Mouse (Mus musculus) induced T-regulatory cell, adult 2 months (primary cell): ENCODE measurements around the gene Ntng1.
A peak's percentile ranks its signal among the peaks of the same experiment; 100 is the strongest.

Experiments used
- DNase-seq: peaks from one replicate; pipeline ENCODE4 v3.0.0-alpha.2; 2012; ENCODE audit warnings: low read depth

Ntng1 gene

GRCm38 (mm10) chr3:109918996-109919395, 224.8 kb downstream of the Ntng1 start:
- no peak for DNase-seq

DNA sequence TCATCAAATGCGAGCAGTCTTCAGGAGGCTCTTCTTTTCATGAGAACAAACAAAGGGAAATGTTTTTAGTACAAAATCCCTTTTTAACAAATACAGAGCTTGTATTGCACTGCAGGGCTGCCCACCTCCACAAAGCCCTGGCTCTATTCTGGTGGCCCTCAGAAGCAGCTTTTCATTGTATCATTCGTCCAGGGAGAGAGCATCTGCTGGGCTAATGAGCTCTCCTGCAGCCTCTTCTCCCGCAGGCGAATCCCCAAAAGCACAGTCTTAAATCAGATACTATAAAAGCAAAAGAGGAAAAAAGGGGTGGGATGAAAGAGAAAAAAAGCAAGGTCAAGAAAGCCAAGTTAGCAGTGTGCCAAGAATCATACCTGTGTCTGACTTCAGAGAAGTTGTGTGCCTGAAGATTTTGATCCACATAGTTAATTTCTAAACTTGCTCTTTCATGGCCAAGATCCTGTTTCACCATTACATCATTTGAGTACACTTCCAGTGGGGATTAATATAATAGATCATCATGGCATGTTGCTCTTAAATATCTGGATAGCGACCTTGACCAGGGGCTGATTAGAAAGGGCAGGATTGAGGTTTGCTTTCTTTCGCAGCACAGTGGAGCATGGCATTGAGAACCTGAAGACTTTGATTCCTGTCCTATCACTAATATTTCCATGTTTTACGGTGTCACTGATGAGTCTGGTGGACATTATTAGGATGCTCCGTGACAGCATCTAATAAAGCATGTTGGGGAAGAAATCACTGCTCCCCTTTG, 225.7 kb downstream of the Ntng1 start:
- no peak for DNase-seq

GRCm38 (mm10) chr3:109917077-109917476, 226.7 kb downstream of the Ntng1 start:
- no peak for DNase-seq

DNA sequence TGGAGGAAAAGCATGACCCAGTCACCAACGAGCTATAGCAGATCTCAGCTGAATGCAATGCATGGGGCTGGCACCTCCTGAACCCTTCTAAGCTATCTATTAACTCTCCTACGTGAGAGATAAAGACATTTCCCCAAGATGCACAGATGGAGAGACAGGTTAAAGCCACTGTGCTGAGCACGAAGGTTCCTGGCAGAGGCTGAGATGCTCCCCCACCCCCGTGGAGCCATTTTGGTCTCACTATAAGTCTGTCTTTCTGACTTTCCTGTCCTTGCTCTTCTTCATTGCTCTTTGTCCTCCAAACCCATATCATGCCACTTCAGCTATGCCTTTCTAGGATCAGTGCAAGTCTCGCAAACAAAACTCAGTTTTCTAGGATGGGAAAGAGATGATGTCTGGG, 229.6 kb downstream of the Ntng1 start:
- no peak for DNase-seq

DNA sequence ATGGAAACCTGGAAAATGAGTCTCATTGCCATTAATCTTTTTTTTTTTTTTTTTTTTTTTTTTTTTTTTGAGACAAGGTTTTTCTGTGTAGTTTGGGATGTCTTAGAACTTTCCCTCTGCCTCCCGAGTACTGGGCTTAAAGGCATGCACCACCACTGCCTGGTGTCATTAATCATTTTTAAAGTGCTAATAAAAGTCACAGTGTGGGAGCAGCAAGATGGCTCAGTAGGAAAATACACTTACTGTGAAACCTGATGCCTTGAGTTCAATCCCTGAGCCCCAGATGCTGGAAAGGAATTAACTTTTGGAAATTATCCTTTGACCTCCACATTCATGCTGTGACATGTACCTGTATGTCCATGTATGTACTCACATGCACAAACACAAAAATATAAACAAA, 253.2 kb downstream of the Ntng1 start:
- DNase-seq: no peak

DNA sequence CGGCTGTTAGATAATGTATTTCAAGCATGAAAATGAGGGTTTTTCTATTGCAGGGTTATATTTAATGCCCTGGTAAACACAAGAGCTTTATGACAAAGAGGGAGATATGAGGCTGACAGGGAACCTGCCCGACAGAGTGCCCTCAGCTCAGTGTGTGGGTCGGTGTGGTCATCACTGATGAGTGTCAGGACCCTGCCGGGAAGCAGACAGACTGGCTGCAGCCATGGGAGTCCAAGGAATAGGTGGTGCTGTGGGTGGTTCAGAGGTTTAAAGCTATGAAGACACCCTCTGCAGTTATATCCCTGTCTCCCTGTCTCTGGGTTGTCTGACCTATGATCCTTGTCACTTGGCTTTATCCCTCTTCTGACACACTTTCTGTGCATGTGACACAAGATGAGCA, 258.1 kb downstream of the Ntng1 start:
- DNase-seq: no peak

DNA sequence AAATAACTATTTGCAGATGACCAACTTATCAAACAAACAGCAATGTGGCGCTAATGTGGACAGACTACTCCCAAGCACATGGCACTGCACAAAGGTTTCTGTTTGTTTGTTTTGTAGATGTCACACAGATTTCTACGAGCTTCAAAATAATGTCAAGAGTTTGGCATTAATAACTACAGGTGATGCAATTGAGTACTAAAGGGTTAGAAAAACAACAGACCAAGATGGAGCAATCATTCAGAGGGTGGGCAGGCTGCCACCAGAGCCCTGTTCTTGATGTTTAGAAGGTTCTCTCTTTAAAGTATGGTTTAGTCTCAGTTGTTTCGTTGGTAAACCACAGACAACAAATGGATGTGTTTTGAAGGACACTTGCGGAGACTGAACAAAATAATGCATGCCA, 264.8 kb downstream of the Ntng1 start:
- no peak for DNase-seq

DNA sequence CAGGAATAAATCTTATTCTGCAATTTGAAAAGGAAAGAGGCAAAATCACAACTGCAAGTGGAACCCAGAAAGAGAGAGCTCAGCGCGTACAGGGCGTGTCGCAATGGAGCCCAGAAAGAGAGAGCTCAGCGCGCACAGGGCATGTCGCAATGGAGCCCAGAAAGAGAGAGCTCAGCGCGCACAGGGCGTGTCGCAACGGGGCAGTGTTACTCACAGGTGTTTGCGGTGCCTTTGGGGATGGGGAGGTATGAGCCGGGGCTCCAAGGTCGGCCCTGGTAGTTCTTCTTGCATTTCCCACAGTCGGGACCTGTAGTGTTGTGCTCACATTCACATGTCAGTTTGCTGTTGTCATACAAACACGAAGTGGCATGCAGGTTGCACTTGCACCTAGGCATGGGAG, 271.8 kb downstream of the Ntng1 start:
- DNase-seq: no peak

DNA sequence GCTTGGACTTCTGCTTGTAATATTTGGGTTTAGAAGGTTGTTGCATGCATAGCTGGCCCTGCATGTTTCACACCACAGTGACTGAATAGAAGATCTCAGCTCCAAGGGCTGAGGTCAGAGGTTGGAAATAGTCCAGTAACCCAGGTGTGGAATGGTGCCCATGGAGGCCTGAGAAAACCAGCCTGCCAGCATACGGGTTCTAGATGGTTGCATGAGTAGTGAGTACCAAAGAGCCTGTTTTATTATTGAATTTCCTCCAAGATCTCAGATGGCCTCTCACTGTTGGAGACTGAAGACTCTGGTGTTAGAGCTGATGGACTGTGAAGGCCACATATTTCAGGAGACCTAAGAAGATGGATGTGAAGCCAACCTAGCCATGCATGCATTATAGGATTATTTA, 285.5 kb downstream of the Ntng1 start:
- DNase-seq: no peak

GRCm38 (mm10) chr3:109854449-109855155, 289.2 kb downstream of the Ntng1 start:
- DNase-seq: no peak

- DNase-seq: no peak
These were observed 297.2 kb downstream of the Ntng1 start for GRCm38 (mm10) chr3:109846660-109847059.

- DNase-seq: no peak
These were observed 318.0 kb downstream of the Ntng1 start for GRCm38 (mm10) chr3:109825806-109826205.

GRCm38 (mm10) chr3:109822803-109823474, 320.9 kb downstream of the Ntng1 start:
- DNase-seq: no peak

GRCm38 (mm10) chr3:109818821-109819685, 324.8 kb downstream of the Ntng1 start:
- no peak for DNase-seq

DNA sequence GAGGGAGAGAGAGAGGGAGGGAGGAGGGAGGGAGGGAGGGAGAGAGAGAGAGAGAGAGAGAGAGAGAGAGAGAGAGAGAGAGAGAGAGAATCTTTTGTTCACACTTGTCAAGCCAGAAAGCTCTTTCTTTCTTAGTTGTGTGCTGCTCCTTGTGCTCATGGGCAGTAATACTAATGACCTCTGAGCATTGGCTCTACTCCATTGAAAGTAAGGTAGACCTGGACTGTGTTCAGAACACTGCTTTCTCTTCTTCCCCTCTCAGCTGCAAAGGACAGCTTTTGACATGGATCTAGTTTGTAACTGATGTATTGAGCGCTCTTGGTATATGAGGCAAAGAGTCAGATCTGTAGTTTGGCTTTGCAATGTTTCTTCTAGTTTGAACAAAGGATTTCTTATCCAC, 334.7 kb downstream of the Ntng1 start:
- DNase-seq: no peak

DNA sequence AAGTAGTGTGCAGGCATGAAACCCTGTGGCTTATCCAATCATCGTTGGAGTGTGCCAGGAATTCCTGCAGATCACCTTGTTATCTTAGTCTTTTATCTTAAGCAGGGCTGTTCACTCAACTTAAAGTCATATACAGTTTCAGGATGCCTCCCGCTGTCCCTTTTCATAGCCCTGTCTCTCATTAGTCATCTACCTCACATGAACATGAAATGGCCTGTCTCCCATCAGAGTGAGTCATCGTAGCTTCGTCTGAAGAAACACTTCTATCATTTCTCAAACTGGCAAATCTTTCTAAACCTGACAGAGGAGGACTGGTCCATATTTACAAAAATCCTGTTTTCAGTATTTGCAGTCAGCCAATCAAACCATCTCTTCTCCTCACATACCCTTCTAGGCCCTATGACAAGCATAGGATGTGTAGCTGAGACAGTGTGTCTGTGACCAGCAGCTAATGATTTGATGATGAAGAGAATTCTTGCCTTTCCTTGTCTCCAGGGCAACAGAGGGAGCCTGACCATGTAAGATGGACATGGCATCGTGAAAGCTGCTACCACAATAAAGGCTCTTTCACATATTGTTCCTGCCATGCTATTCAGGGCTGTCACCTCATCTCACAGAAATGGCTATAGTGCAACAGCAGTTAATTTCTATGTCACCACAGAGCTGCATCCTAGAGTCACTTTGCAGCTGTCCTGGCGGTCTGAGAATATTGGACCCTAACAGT, 336.4 kb downstream of the Ntng1 start:
- no peak for DNase-seq

DNA sequence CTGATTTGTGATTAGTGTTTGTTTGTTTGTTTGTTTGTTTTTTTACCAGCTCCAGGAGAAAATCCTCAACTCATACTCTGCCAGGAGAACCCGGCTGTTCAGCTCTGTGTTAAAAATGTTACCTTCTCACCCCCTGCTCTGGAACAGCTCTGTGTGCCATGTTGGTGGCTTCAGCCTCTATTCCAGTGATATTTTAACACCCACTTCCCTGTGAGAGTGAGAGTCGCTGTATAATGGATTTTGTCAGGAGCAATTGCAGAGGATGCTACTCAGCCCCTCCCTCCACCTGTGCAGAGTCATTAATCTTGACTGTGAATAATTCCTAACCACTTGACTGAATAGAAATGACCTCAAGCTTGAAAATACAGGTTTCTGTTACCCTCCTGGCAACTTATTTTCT, 339.7 kb downstream of the Ntng1 start:
- no peak for DNase-seq

DNA sequence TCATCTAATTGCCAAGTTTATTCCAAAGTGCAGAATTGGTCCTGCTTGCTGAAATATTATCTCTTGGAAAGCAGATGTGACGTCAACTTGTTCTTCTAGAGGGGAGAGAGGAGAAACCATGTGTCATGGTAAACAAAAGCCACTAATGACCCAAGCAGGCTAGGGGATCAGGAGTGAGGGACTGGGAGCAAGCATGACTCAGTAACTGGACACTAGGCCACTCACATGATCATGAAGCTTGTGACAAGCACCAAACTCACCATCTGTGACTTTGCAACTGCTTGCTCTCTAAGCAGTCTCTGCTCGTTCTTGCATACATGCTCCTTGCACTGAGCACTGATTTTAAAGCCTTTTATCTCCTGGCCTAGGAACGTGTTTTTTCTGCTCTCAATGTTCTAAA, 340.2 kb downstream of the Ntng1 start:
- DNase-seq: no peak

GRCm38 (mm10) chr3:109797354-109797753, 346.5 kb downstream of the Ntng1 start:
- DNase-seq: no peak

- no peak for DNase-seq
These were observed 360.6 kb downstream of the Ntng1 start for GRCm38 (mm10) chr3:109783231-109783630.

GRCm38 (mm10) chr3:109782289-109782951, 361.4 kb downstream of the Ntng1 start:
- peak; percentile 1 for DNase-seq
